Mouse (Mus musculus) CD8-positive naive resting alpha-beta T cell, adult 2 months (primary cell): ENCODE measurements around the gene Nudt8.
"Not testable (repeated sequence)": the region's sequence is repeated elsewhere in the genome, so short reads cannot be mapped to it uniquely, and the experiment has no call there.

Experiments used
- DNase-seq, 2 experiments: peaks; one replicate each; pipeline ENCODE4 v3.0.0; 2022; ENCODE audit warnings: low read depth in 2 of 2, low spot score in 2 of 2

The Nudt8 gene

GRCm38 (mm10) chr19:4000119-4000900 lies at the start of gene Nudt8, which contains the start of gene Gm49405:
TSS of gene Nudt8 (plus strand) at chr19:4000580.
TSS of gene Gm49405 (plus strand) at chr19:4000626.
- DNase-seq: peak; percentile 93 to 97

DNA sequence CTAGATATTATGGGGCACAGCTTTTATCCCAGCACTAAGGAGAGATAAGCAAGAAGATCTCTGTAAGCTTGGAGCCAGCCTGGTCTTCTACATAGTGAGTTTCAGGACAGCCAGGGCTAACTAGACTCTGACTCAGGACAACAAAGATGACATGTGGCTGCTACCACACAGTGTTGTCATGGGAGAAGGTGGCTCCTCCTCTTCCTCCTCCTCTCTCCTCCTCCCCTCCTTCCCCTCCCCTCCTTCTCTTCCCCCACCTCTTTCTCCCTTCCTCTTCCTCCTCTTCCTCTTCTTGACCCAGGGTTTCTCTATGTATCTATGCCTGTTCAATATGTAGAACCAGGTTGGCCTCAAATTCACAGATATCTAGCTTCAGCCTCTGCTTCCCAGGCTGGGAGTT lies 48.9 kb upstream of the Nudt8 start:
- DNase-seq: no peak

DNA sequence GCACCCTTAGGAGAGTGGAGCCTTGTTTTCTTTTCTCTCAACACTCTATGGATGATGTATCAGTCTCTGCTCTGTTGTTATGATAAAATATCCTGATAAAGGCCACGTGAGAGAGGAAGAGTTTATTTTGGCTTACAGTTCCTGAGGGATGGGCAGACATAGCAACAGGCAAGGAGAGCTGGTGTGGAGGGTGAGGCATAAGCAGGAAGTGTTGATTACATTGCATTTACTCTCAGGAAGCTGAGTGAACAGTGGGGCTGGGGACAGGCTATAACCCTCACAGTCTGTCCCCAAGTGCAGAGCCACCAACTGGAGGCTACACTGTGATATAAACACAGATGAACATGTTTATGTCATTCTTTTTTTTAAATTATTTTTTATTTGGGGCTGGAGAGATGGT lies 48.3 kb upstream of the Nudt8 start:
- DNase-seq: no peak

GRCm38 (mm10) chr19:3955033-3955432 lies 45.3 kb upstream of the Nudt8 start:
- DNase-seq: no peak

GRCm38 (mm10) chr19:3955804-3956203 lies 44.6 kb upstream of the Nudt8 start:
- DNase-seq: no peak

GRCm38 (mm10) chr19:3957296-3958036 lies 42.9 kb upstream of the Nudt8 start:
- not testable (repeated sequence) for DNase-seq

GRCm38 (mm10) chr19:3958470-3958869 lies 41.9 kb upstream of the Nudt8 start, which contains the start of gene Aldh3b3:
TSS of gene Aldh3b3 (plus strand) at chr19:3958645.
- no peak for DNase-seq

DNA sequence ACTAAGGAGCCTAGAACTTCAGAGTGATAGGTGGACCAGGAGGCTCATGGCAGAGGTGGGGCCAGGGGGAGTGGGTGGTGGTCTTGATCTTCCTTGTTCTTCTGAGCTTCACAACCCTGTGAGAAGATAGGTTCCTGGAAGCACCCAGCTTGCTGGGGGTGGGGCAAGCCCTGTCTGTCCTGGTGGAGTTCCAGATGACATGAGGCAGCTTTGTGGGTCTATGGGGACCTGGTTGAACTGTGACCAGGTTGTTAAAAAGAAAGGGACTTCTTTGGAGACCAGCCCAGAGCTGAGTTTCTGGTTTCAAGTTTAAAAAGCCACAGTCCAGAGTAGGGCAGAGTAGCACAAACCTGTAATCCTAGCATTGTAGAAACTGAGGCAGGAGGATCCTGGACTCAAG lies 41.4 kb upstream of the Nudt8 start:
- DNase-seq: no peak

DNA sequence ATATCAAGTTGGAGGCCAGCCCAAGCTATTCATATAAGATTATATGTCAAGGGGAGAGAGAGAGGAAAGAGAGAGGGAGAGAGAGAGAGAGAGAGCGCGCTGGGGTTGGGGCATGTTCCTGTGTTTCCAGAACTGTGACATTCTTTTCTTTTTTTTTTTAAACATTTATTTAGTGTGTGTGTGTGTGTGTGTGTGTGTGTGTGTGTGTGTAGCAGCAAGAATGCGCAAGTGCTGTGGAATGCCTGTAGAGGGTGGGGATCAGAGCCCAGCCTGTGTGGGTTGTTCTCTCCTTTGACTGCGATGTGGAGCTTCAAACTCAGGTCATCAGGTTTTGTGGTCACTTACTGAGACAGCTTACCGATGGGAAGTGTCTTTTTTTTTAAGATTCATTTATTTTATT lies 40.2 kb upstream of the Nudt8 start:
- no peak for DNase-seq

DNA sequence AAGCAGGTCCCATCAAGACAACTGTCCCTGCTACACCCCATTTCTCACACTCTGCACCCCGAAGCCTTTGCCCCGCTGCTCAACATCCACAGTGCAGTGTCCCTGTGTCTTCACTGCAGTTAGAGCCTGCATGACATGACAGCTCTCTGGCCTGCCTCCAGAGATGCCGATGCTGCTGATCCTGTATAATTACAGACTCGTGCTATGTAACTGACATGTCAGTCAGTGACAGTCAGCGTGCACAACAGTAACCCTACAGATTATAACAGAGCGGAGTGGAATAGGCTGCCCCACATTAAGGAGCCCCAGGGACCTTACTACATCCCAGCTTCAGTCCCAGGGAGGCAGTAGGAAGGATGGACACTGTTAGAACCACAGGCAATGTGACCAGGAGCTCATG lies 38.6 kb upstream of the Nudt8 start:
- DNase-seq: not testable (repeated sequence)

GRCm38 (mm10) chr19:3962469-3962868 lies 37.9 kb upstream of the Nudt8 start:
- no peak for DNase-seq

DNA sequence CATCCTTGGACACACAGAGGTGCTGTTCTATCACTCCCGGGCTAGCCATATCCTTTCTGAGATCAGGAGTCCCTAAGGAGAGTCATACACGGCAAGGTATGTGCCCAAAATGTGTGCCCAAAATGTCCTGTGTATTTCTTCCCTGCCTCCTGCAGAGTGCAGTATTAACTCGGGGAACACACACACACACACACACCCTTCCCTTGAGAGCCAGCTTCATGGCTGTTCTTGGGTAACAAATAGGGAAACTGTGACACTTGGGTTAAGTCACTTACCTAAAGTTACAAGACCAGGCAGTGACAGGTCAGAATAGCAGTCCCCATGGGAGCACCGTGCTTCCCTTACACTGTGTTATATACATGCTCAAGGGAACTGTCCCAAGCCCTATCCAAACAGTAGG lies 36.4 kb upstream of the Nudt8 start:
- no peak for DNase-seq

- DNase-seq: no peak
Measured at GRCm38 (mm10) chr19:3966330-3967075, 33.9 kb upstream of the Nudt8 start.

DNA sequence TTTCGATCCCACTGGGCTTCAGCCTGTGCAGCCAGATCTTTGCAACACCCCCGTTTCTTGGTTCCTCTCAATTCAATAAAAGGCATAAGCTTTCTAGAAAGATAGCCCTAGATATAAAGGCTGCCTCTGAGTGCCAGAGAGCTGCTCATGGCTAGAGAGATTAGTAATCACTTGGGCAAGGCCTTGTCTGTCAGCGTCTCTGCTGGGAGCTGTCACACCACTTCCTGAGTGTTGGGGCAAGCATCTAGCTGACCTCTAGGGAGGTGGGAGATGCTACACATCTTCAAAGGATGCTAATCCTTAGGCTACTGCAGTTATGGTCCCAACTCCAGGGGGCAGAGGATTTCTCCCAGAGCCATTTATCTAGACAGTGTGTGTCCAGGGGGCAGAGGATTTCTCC lies 33.1 kb upstream of the Nudt8 start:
- DNase-seq: no peak

- no peak for DNase-seq
Measured at GRCm38 (mm10) chr19:3972229-3972628, 28.2 kb upstream of the Nudt8 start, which contains the start of gene Aldh3b2. TSS of gene Aldh3b2 (plus strand) at chr19:3972328.

DNA sequence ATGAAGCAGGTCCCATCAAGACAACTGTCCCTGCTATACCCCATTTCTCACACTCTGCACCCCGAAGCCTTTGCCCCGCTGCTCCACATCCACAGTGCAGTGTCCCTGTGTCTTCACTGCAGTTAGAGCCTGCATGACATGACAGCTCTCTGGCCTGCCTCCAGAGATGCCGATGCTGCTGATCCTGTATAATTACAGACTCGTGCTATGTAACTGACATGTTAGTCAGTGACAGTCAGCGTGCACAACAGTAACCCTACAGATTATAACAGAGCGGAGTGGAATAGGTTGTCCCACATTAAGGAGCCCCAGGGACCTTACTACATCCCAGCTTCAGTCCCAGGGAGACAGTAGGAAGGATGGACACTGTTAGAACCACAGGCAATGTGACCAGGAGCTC lies 25.8 kb upstream of the Nudt8 start:
- DNase-seq: not testable (repeated sequence)

DNA sequence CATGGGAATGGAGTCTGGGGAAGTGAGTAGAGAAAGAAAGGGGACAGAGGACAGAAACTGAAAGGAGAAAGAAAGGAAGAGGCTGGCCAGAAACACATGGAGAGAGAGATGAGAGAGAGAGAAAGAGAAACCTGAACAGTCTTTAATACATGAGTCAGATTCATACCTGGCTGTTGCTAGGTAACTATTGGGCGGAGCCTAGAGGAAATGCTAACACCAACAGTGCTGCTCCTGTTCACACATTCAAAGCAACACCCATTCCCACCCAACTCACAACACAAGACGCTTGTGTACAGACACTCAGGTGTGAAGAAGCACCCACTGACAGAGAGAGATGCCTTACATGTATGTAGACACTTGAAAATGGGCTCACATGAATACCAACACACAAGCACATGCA lies 24.5 kb upstream of the Nudt8 start:
- DNase-seq: no peak

DNA sequence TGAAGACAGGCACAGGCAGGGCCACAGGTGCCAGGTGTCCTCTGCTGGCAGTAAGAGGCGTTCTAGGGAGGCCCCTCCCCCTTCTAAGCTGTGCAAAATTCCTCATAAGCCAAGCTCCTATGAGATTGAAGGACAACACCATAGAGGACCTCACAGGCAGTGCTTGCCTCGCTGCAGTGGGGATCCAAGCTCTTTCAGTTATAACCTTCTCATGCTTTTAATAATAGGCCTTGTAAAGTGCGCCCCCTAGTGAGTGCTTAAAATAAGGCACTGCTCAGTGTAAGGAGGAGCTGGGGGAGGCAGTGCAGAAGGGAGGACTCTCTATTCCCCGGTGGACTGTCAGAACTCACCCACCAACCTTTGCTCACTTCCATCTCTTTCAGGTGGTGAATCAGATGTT lies 20.1 kb upstream of the Nudt8 start:
- peak; percentile 70 to 81 for DNase-seq

DNA sequence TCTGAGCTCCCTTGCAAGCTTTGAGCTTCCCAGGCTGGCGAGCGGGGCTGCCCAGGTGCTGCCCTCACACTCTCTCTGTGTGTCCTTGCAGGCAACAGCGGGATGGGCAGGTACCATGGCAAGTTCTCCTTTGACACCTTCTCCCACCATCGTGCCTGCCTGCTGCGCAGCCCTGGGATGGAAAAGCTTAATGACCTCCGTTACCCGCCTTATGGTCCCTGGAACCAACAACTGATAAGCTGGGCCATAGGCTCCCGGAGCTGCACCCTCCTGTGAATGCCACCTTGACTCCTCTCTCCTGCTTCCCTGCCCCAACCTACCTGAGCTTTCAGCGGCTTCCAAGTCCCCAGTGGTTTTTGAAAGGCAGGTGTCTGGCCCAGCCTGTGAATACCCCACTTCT lies 19.5 kb upstream of the Nudt8 start:
- no peak for DNase-seq

DNA sequence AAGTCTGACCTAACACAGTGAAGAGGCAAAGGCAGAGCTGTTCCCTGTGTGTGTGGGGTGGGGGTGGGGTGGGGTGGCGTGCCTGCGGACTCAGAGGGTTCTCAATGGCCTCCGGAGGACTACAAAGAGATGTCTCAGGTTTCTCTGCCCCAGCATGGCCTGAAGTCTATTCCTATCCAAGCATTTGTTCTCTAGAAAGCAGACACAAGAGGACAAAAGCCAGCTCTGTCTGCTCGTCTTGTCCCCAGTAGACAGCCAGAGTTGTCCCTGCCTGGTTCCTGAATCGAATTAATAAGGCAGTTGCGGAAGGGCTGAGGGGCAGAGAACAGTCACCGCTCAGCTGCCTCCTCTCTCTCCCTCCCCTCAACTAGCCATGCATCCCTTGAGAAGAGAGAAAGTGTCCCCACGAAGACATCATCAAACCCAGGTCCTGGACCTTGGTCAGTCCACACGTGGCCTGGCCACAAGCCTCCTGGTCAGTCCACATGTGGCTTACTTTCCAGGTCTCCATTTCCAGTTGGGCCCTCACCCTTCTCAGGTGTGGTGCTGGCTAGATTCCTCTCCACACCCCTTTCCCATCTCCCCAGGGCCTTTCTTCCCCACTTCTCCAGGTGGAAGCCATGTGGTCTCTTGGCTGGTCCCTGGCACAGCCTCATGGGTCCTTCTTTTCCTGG lies 16.7 kb upstream of the Nudt8 start:
- no peak for DNase-seq

DNA sequence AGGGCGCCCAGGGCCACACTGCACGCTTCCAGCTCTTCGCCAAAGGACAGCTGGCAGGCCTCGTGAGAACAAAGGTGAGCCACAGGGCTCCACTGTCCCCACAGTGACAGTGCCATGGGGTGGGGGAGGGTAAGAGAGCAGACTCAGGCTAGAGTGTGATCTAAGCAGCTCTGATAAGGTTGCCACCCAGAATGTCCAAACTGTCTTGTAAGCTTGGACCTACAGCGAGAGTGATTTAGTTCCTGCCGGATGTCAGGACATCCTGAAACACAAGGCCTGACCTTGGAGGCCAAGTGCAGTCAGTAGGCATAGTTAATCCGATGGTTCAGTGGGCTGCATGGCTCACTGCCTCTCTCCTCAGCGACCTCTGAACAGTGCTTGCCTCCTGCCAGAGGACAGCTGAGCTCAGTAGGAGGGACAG lies 15.1 kb upstream of the Nudt8 start:
- DNase-seq: no peak
